ENCODE assay signal across 8 mouse cellular contexts in genomic region chr1:37585809-37586480, GRCm38 (mm10). TPM values are rescaled to one million over a fixed set of nuclear protein-coding genes. Genes with fewer than 3 reads are reported as not detected.
DNase-seq lines count a peak whose midpoint lies in the region; ATAC-seq and TF ChIP-seq lines count a peak whose summit lies in the region.

No protein-coding gene starts in this region.

- TF ChIP-seq CTCF in brain, embryonic 14.5 days (IDR thresholded peaks at IDR 0.05; ENCODE audit: borderline replicate concordance, extremely low read depth, insufficient read depth, insufficient read length), result no peak

- H3K9ac ChIP-seq in liver, embryonic 11.5 days (ENCODE audit: low read depth, low read length), result no peak overlapping the region
- H3K9ac ChIP-seq in forebrain, embryonic 11.5 days (ENCODE audit: low read length), result no peak overlapping the region

- no peaks in the 10 kb centered on the region for H3K27me3 ChIP-seq in liver, embryonic 11.5 days (replicated peaks; ENCODE audit: control insufficient read depth, insufficient read depth, low read length)
- peaks cover 20% of the 10 kb centered on the region for H3K27me3 ChIP-seq in megakaryocyte, embryonic 14.5 days (replicated peaks)
- no peaks in the 10 kb centered on the region for H3K27me3 ChIP-seq in forebrain, embryonic 11.5 days (ENCODE audit: control insufficient read depth, insufficient read depth, low read length)

- no peaks in the 10 kb centered on the region for H3K36me3 ChIP-seq in liver, embryonic 11.5 days (ENCODE audit: control insufficient read depth, insufficient read depth, low read length)
- H3K36me3 ChIP-seq in megakaryocyte, embryonic 14.5 days (replicated peaks; ENCODE audit: low read length), result no peaks in the 10 kb centered on the region
- no peaks in the 10 kb centered on the region for H3K36me3 ChIP-seq in forebrain, embryonic 11.5 days (ENCODE audit: control insufficient read depth, insufficient read depth, low read length)

- H3K4me3 ChIP-seq in liver, embryonic 11.5 days (ENCODE audit: low read depth, low read length), result no peak overlapping the region
- H3K4me3 ChIP-seq in megakaryocyte, embryonic 14.5 days (replicated peaks), result peak overlapping the region; percentile 90
- no peak overlapping the region for H3K4me3 ChIP-seq in forebrain, embryonic 11.5 days (ENCODE audit: low read depth, low read length)

- H3K4me1 ChIP-seq in liver, embryonic 11.5 days (replicated peaks; ENCODE audit: control insufficient read depth, insufficient read depth, low read length), result no peaks in the 10 kb centered on the region
- peaks cover 30% of the 10 kb centered on the region for H3K4me1 ChIP-seq in megakaryocyte, embryonic 14.5 days
- H3K4me1 ChIP-seq in forebrain, embryonic 11.5 days (replicated peaks; ENCODE audit: control insufficient read depth, insufficient read depth, low read length), result no peaks in the 10 kb centered on the region

- H3K27ac ChIP-seq in liver, embryonic 11.5 days (ENCODE audit: low read depth, low read length), result no peak overlapping the region
- H3K27ac ChIP-seq in forebrain, embryonic 11.5 days (ENCODE audit: low read depth, low read length), result no peak overlapping the region

- WGBS in liver, embryonic 11.5 days, result 55% methylated on average over 13 of the region's 13 CpGs
- 95% methylated on average over 13 of the region's 13 CpGs for WGBS in forebrain, embryonic 11.5 days

- DNase-seq in liver, result peak; percentile 20
- DNase-seq in liver, embryonic 11.5 days (ENCODE audit: low spot score), result no peak
- peak; percentile 20 for DNase-seq in brain, embryonic 14.5 days (ENCODE audit: low read depth)
- DNase-seq in gastrocnemius, postnatal 4 days (ENCODE audit: low spot score in 2 of 2), result peak; percentile 50 to 75
- peak; percentile 43 to 67 for DNase-seq in layer of hippocampus, postnatal 14 days (ENCODE audit: low spot score in 2 of 2)
- peak; percentile 56 to 61 for DNase-seq in thymus, adult 18-20 months
- DNase-seq in forebrain, embryonic 11.5 days (ENCODE audit: low spot score), result no peak

- ATAC-seq in liver, embryonic 11.5 days (replicated peaks; ENCODE audit: low FRiP score), result no peak
- no peak for ATAC-seq in forebrain, embryonic 11.5 days (replicated peaks; ENCODE audit: low FRiP score)

- TF ChIP-seq POLR2A in brain, embryonic 14.5 days (IDR thresholded peaks at IDR 0.05; ENCODE audit: borderline replicate concordance, extremely low read depth, insufficient read depth, insufficient read length, poor library complexity, severe bottlenecking), result no peak

- H3K9me3 ChIP-seq in liver, embryonic 11.5 days (ENCODE audit: control insufficient read depth, low read length), result no peaks in the 10 kb centered on the region
- H3K9me3 ChIP-seq in megakaryocyte, embryonic 14.5 days, result no peaks in the 10 kb centered on the region
- H3K9me3 ChIP-seq in forebrain, embryonic 11.5 days (ENCODE audit: control insufficient read depth, low read length), result no peaks in the 10 kb centered on the region

- no peak overlapping the region for H3K4me2 ChIP-seq in liver, embryonic 11.5 days
- no peak overlapping the region for H3K4me2 ChIP-seq in forebrain, embryonic 11.5 days (ENCODE audit: low read depth, low read length, severe bottlenecking)

RNA-seq across cellular contexts. Expression of gene Mgat4a, which starts 45.1 kb away (rescaled TPM):
- polyA plus RNA-seq in liver, embryonic 11.5 days (2014; fragmentation: Nextera tagmentation; extraction: Ambion mirVana), result 2.6 TPM in 2 replicates
- polyA plus RNA-seq in brain, embryonic 14.5 days (2012; rRNA removed), result 8.2 and 11.6 TPM in 2 replicates
- 10 to 100 TPM; 11.9 to 12.3 TPM for total RNA-seq in gastrocnemius, postnatal 4 days (2021)
- total RNA-seq in layer of hippocampus, postnatal 14 days (2021), result 10 to 100 TPM; 26.7 to 26.8 TPM
- polyA plus RNA-seq in megakaryocyte, embryonic 14.5 days (2012; ENCODE audit: insufficient read depth, low replicate concordance), result 0.27 and 0.30 TPM in 2 replicates
- 3.2 and 4.0 TPM in 2 replicates for polyA plus RNA-seq in forebrain, embryonic 11.5 days (2014; fragmentation: Nextera tagmentation; extraction: Ambion mirVana)

Comparison
In these comparisons a context has a peak if more than half of its experiments do, and no peak if none do; other contexts are left out.
1. DNase-seq: peak in liver (single experiment), brain, embryonic 14.5 days (single experiment), gastrocnemius, postnatal 4 days (2 of 2), layer of hippocampus, postnatal 14 days (2 of 2) and thymus, adult 18-20 months (2 of 2); none in liver, embryonic 11.5 days (single experiment) and forebrain, embryonic 11.5 days (single experiment).